Mouse (Mus musculus): ENCODE data around the gene Fgfr2. TPM values are rescaled to one million over a fixed set of nuclear protein-coding genes. Genes with fewer than 3 reads are reported as not detected.

Gene Fgfr2
- polyA plus RNA-seq, 1 experiment from 2014 or later = 93.6 TPM

GRCm38 (mm10) chr7:132742912-132743311 lies 380.2 kb downstream of the Fgfr2 start:
- Histone ChIP-seq H3K4me1 (replicated peaks; ENCODE audit: control insufficient read depth, insufficient read depth, low read length) (no peaks in the 10 kb centered on the region), H3K36me3 (ENCODE audit: control insufficient read depth, insufficient read depth, low read length) (no peaks in the 10 kb centered on the region), H3K9ac (ENCODE audit: low read length) (no peak overlapping the region), H3K27me3 (ENCODE audit: control insufficient read depth, insufficient read depth, low read length) (no peaks in the 10 kb centered on the region), H3K4me2 (ENCODE audit: low read depth, low read length, severe bottlenecking) (no peak overlapping the region), H3K9me3 (ENCODE audit: control insufficient read depth, low read length) (no peaks in the 10 kb centered on the region), H3K4me3 (ENCODE audit: low read depth, low read length) (no peak overlapping the region), H3K27ac (ENCODE audit: low read depth, low read length) (no peak overlapping the region)
- ATAC-seq (replicated peaks; ENCODE audit: low FRiP score) (no peak), DNase-seq (ENCODE audit: low spot score) (no peak)
- 86% methylated on average over 5 of the region's 5 CpGs for WGBS

GRCm38 (mm10) chr7:132739829-132740228 lies 383.3 kb downstream of the Fgfr2 start:
- Histone ChIP-seq H3K9me3 (ENCODE audit: control insufficient read depth, low read length) (no peaks in the 10 kb centered on the region), H3K4me2 (ENCODE audit: low read depth, low read length, severe bottlenecking) (no peak overlapping the region), H3K36me3 (ENCODE audit: control insufficient read depth, insufficient read depth, low read length) (no peaks in the 10 kb centered on the region), H3K4me3 (ENCODE audit: low read depth, low read length) (no peak overlapping the region), H3K27ac (ENCODE audit: low read depth, low read length) (no peak overlapping the region), H3K27me3 (ENCODE audit: control insufficient read depth, insufficient read depth, low read length) (no peaks in the 10 kb centered on the region), H3K4me1 (replicated peaks; ENCODE audit: control insufficient read depth, insufficient read depth, low read length) (peaks cover 7% of the 10 kb centered on the region), H3K9ac (ENCODE audit: low read length) (no peak overlapping the region)
- 93% methylated on average over 6 of the region's 6 CpGs for WGBS
- DNase-seq (ENCODE audit: low spot score) = no peak
- ATAC-seq (replicated peaks; ENCODE audit: low FRiP score) = no peak

GRCm38 (mm10) chr7:132738844-132739243 lies 384.3 kb downstream of the Fgfr2 start:
- Histone ChIP-seq H3K36me3 (ENCODE audit: control insufficient read depth, insufficient read depth, low read length) (no peaks in the 10 kb centered on the region), H3K4me2 (ENCODE audit: low read depth, low read length, severe bottlenecking) (no peak overlapping the region), H3K27me3 (ENCODE audit: control insufficient read depth, insufficient read depth, low read length) (no peaks in the 10 kb centered on the region), H3K27ac (ENCODE audit: low read depth, low read length) (no peak overlapping the region), H3K9ac (ENCODE audit: low read length) (no peak overlapping the region), H3K4me3 (ENCODE audit: low read depth, low read length) (no peak overlapping the region), H3K9me3 (ENCODE audit: control insufficient read depth, low read length) (no peaks in the 10 kb centered on the region), H3K4me1 (replicated peaks; ENCODE audit: control insufficient read depth, insufficient read depth, low read length) (peaks cover 11% of the 10 kb centered on the region)
- DNase-seq (ENCODE audit: low spot score) = no peak
- no peak for ATAC-seq (replicated peaks; ENCODE audit: low FRiP score)
- 94% methylated on average over 6 of the region's 6 CpGs for WGBS

- Histone ChIP-seq H3K9me3 (ENCODE audit: control insufficient read depth, low read length) (no peaks in the 10 kb centered on the region), H3K4me1 (replicated peaks; ENCODE audit: control insufficient read depth, insufficient read depth, low read length) (peaks cover 29% of the 10 kb centered on the region), H3K4me3 (ENCODE audit: low read depth, low read length) (no peak overlapping the region), H3K9ac (ENCODE audit: low read length) (peak overlapping the region; percentile 16; the same call in 1 of the 2 replicates), H3K27ac (ENCODE audit: low read depth, low read length) (peak overlapping the region; percentile 15; the same call in 1 of the 2 replicates), H3K4me2 (ENCODE audit: low read depth, low read length, severe bottlenecking) (no peak overlapping the region), H3K27me3 (ENCODE audit: control insufficient read depth, insufficient read depth, low read length) (no peaks in the 10 kb centered on the region), H3K36me3 (ENCODE audit: control insufficient read depth, insufficient read depth, low read length) (no peaks in the 10 kb centered on the region)
- peak; percentile 74 for DNase-seq (ENCODE audit: low spot score)
- WGBS = 60% methylated on average over 17 of the region's 17 CpGs
- no peak for ATAC-seq (replicated peaks; ENCODE audit: low FRiP score)
Measured at GRCm38 (mm10) chr7:132736099-132736862, 386.9 kb downstream of the Fgfr2 start.

- Histone ChIP-seq H3K27ac (ENCODE audit: low read depth, low read length) (no peak overlapping the region), H3K4me2 (ENCODE audit: low read depth, low read length, severe bottlenecking) (no peak overlapping the region), H3K9ac (ENCODE audit: low read length) (no peak overlapping the region), H3K4me1 (replicated peaks; ENCODE audit: control insufficient read depth, insufficient read depth, low read length) (peaks cover 40% of the 10 kb centered on the region), H3K9me3 (ENCODE audit: control insufficient read depth, low read length) (no peaks in the 10 kb centered on the region), H3K4me3 (ENCODE audit: low read depth, low read length) (no peak overlapping the region), H3K36me3 (ENCODE audit: control insufficient read depth, insufficient read depth, low read length) (no peaks in the 10 kb centered on the region), H3K27me3 (ENCODE audit: control insufficient read depth, insufficient read depth, low read length) (no peaks in the 10 kb centered on the region)
- ATAC-seq (replicated peaks; ENCODE audit: low FRiP score) = no peak
- WGBS = 55% methylated on average over 5 of the region's 5 CpGs
- DNase-seq (ENCODE audit: low spot score) = no peak
Measured at GRCm38 (mm10) chr7:132735145-132735544, 388.0 kb downstream of the Fgfr2 start.

- Histone ChIP-seq H3K4me3 (ENCODE audit: low read depth, low read length) (no peak overlapping the region), H3K9ac (ENCODE audit: low read length) (no peak overlapping the region), H3K4me1 (replicated peaks; ENCODE audit: control insufficient read depth, insufficient read depth, low read length) (peaks cover 46% of the 10 kb centered on the region), H3K27me3 (ENCODE audit: control insufficient read depth, insufficient read depth, low read length) (no peaks in the 10 kb centered on the region), H3K4me2 (ENCODE audit: low read depth, low read length, severe bottlenecking) (no peak overlapping the region), H3K9me3 (ENCODE audit: control insufficient read depth, low read length) (no peaks in the 10 kb centered on the region), H3K27ac (ENCODE audit: low read depth, low read length) (no peak overlapping the region), H3K36me3 (ENCODE audit: control insufficient read depth, insufficient read depth, low read length) (no peaks in the 10 kb centered on the region)
- ATAC-seq (replicated peaks; ENCODE audit: low FRiP score) (no peak), DNase-seq (ENCODE audit: low spot score) (no peak)
- 82% methylated on average over 9 of the region's 9 CpGs for WGBS
Measured at GRCm38 (mm10) chr7:132734222-132734621, 388.9 kb downstream of the Fgfr2 start.

- no peak overlapping the region for H3K4me2 ChIP-seq (ENCODE audit: low read depth, low read length, severe bottlenecking)
- ATAC-seq (replicated peaks; ENCODE audit: low FRiP score) (no peak), DNase-seq (ENCODE audit: low spot score) (no peak)
- H3K4me3 ChIP-seq (ENCODE audit: low read depth, low read length) = no peak overlapping the region
- H3K4me1 ChIP-seq (replicated peaks; ENCODE audit: control insufficient read depth, insufficient read depth, low read length) = peaks cover 46% of the 10 kb centered on the region
- no peaks in the 10 kb centered on the region for H3K9me3 ChIP-seq (ENCODE audit: control insufficient read depth, low read length)
- no peaks in the 10 kb centered on the region for H3K36me3 ChIP-seq (ENCODE audit: control insufficient read depth, insufficient read depth, low read length)
- no peak overlapping the region; the same call in 1 of the 2 replicates for H3K9ac ChIP-seq (ENCODE audit: low read length)
- no peaks in the 10 kb centered on the region for H3K27me3 ChIP-seq (ENCODE audit: control insufficient read depth, insufficient read depth, low read length)
- H3K27ac ChIP-seq (ENCODE audit: low read depth, low read length) = peak overlapping the region; percentile 95
- WGBS = 29% methylated on average over 6 of the region's 6 CpGs
Measured at GRCm38 (mm10) chr7:132733521-132733920, 389.6 kb downstream of the Fgfr2 start.

GRCm38 (mm10) chr7:132732136-132732789 lies 390.9 kb downstream of the Fgfr2 start:
- 20% methylated on average over 6 of the region's 6 CpGs for WGBS
- Histone ChIP-seq H3K9me3 (ENCODE audit: control insufficient read depth, low read length) (no peaks in the 10 kb centered on the region), H3K4me1 (replicated peaks; ENCODE audit: control insufficient read depth, insufficient read depth, low read length) (peaks cover 50% of the 10 kb centered on the region), H3K9ac (ENCODE audit: low read length) (no peak overlapping the region; the same call in 1 of the 2 replicates), H3K27ac (ENCODE audit: low read depth, low read length) (peak overlapping the region; percentile 95), H3K36me3 (ENCODE audit: control insufficient read depth, insufficient read depth, low read length) (no peaks in the 10 kb centered on the region), H3K4me2 (ENCODE audit: low read depth, low read length, severe bottlenecking) (peak overlapping the region; percentile 29; the same call in 1 of the 2 replicates), H3K4me3 (ENCODE audit: low read depth, low read length) (no peak overlapping the region), H3K27me3 (ENCODE audit: control insufficient read depth, insufficient read depth, low read length) (no peaks in the 10 kb centered on the region)
- ATAC-seq (replicated peaks; ENCODE audit: low FRiP score) (peak; percentile 31), DNase-seq (ENCODE audit: low spot score) (peak; percentile 67)
